Mouse (Mus musculus) gastrocnemius, postnatal 25 days (tissue): ENCODE data around the gene Ager. TPM values are rescaled to one million over a fixed set of nuclear protein-coding genes. Genes with fewer than 3 reads are reported as not detected.

ENCODE experiments used
- total RNA-seq, 2 experiments: library from RNA; stranded (reverse); gene quantifications; 1 replicate in 1 of 2; 2 replicates in 1 of 2; pipeline ENCODE4 v1.2.3; 2021

Gene Ager
- total RNA-seq, 2 experiments from 2014 or later, result 0.24 TPM; not detected in 1

Other genes starting within 250 kb of the Ager start
- gene Btnl2, start 243.0 kb upstream of the Ager start, total RNA-seq, result under 1 TPM; 0.31 to 0.43 TPM
- gene Btnl1, start 220.7 kb upstream of the Ager start, total RNA-seq, result not detected
- gene BC051142, start 199.0 kb upstream of the Ager start, total RNA-seq, result not detected
- not detected for gene Btnl4, start 120.5 kb upstream of the Ager start, total RNA-seq
- not detected for gene Btnl6, start 80.5 kb upstream of the Ager start, total RNA-seq
- gene Notch4, start 33.6 kb upstream of the Ager start, total RNA-seq, result 10 to 100 TPM; 11.3 to 12.4 TPM
- gene Gpsm3, start 8.1 kb upstream of the Ager start, total RNA-seq, result 1 to 10 TPM; 2.3 to 2.6 TPM
- gene Pbx2, start 6.6 kb upstream of the Ager start, total RNA-seq, result 10 to 100 TPM; 12.1 to 13.6 TPM
- gene Rnf5, start 5.8 kb downstream of the Ager start, total RNA-seq, result 10 to 100 TPM; 16.4 to 19.2 TPM
- 10 to 100 TPM; 53.6 to 56.9 TPM for gene Agpat1, start 6.4 kb downstream of the Ager start, total RNA-seq
- gene Egfl8, start 18.1 kb downstream of the Ager start, total RNA-seq, result 1 to 10 TPM; 2.8 to 3.1 TPM
- 10 to 100 TPM; 37.2 to 43.0 TPM for gene Ppt2, start 30.6 kb downstream of the Ager start, total RNA-seq
- gene Prrt1, start 31.7 kb downstream of the Ager start, total RNA-seq, result 1 to 10 TPM in 1 of 2 experiments, under 1 TPM in 1; 0.35 to 1.5 TPM
- gene Fkbpl, start 46.9 kb downstream of the Ager start, total RNA-seq, result 1 to 10 TPM; 5.9 to 7.0 TPM
- gene Atf6b, start 49.3 kb downstream of the Ager start, total RNA-seq, result 1 to 10 TPM; 7.1 to 7.2 TPM
- 10 to 100 TPM; 38.3 to 50.5 TPM for gene Tnxb, start 72.7 kb downstream of the Ager start, total RNA-seq
- gene C4b, start 146.0 kb downstream of the Ager start, total RNA-seq, result 10 to 100 TPM in 1 of 2 experiments, 1 to 10 TPM in 1; 1.1 to 22.1 TPM
- under 1 TPM in 1 of 2 experiments, not detected in 1; 0.16 TPM for gene Cyp21a1, start 206.7 kb downstream of the Ager start, total RNA-seq
- 1 to 10 TPM; 7.0 to 7.2 TPM for gene Stk19, start 239.1 kb downstream of the Ager start, total RNA-seq
- 10 to 100 TPM in 1 of 2 experiments, 1 to 10 TPM in 1; 7.6 to 10.5 TPM for gene Dxo, start 239.2 kb downstream of the Ager start, total RNA-seq